Mouse (Mus musculus) stomach, embryonic 16.5 days (tissue): ENCODE measurements around the gene Mdc1. TPM values are rescaled to one million over a fixed set of nuclear protein-coding genes. Genes with fewer than 3 reads are reported as not detected.

ENCODE experiments used
- ATAC-seq: fragments of 200-750 bp; cut with Nextera tagmentation; 2 replicates; pipeline ENCODE4 v1.8.0; 2017; ENCODE audit warnings: moderate number of reproducible peaks, moderate TSS enrichment; ENCODE audit not compliant: insufficient read depth, low FRiP score
- H3K27ac ChIP-seq: fragments of 300-500 bp; sonication (generic); 2 replicates; pipeline ENCODE4 v1.5.1; 2014; ENCODE audit warnings: low read length
- H3K27me3 ChIP-seq: fragments of 300-500 bp; sonication (generic); 2 replicates; pipeline ENCODE4 v1.6.1; 2014; ENCODE audit warnings: low read length, control low read depth, mixed read lengths; ENCODE audit not compliant: control insufficient read depth, insufficient read depth
- H3K36me3 ChIP-seq: fragments of 300-500 bp; sonication (generic); 2 replicates; pipeline ENCODE4 v1.6.1; 2014; ENCODE audit warnings: low read length; ENCODE audit not compliant: control insufficient read depth, insufficient read depth
- H3K4me1 ChIP-seq: fragments of 300-500 bp; sonication (generic); 2 replicates; pipeline ENCODE4 v1.6.1; 2014; ENCODE audit warnings: low read length, control low read depth, mixed read lengths; ENCODE audit not compliant: control insufficient read depth, insufficient read depth
- H3K4me2 ChIP-seq: fragments of 300-500 bp; sonication (generic); 2 replicates; pipeline ENCODE4 v1.6.1; 2014; ENCODE audit warnings: low read depth, low read length, mixed read lengths
- H3K4me3 ChIP-seq: fragments of 300-500 bp; sonication (generic); replicated peaks from 2 replicates; pipeline ENCODE4 v1.5.1; 2014; ENCODE audit warnings: mild to moderate bottlenecking, low read length
- H3K9ac ChIP-seq: fragments of 300-500 bp; sonication (generic); 2 replicates; pipeline ENCODE4 v1.6.1; 2014; ENCODE audit warnings: low read length
- H3K9me3 ChIP-seq: fragments of 300-500 bp; sonication (generic); replicated peaks from 2 replicates; pipeline ENCODE4 v1.6.1; 2016; ENCODE audit warnings: low read length, control low read depth; ENCODE audit not compliant: control insufficient read depth
- WGBS: fragments of 180-500 bp; shearing (Covaris S2); extraction: QIAGEN DNeasy Blood & Tissue Kit; methylation state at CpG from one replicate; pipeline ENCODE4 v1.1.7; 2014; 5-methylcytosine and 5-hydroxymethylcytosine counted together
- microRNA-seq: library from miRNA; unstranded; fragments of <30 nt; microRNA quantifications from one replicate; pipeline ENCODE4, GENCODE M21; 2016
- polyA plus RNA-seq: library from polyadenylated mRNA; unstranded; fragments of >200 nt; fragmentation: Nextera tagmentation; extraction: Ambion mirVana; gene quantifications from 2 replicates; pipeline ENCODE4 v1.2.1, GENCODE M21; 2015

Mdc1 gene
- polyA plus RNA-seq, 1 experiment from 2014 or later, result 16.2 TPM

DNA sequence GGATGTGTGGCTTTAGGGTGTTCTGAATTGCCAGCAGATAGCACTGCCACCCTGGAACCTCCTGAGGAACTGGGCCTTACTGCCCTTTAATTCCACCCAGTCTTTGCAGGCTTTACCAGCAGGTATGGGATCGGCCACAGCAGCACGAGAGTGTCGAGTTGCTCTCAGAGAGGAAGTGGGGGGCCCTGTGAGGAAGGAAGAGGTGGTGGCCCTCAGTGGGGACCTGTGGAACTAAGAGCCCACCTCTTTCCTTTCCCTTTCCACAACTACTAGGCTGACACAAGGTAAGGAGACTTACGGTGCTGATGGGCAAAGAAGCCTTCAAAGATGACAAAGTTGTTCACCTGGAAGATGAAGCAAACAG lies 62.7 kb downstream of the Mdc1 start:
- Histone ChIP-seq H3K9ac (no peak overlapping the region), H3K27me3 (no peaks in the 10 kb centered on the region), H3K4me1 (peaks cover 5% of the 10 kb centered on the region), H3K36me3 (0 out of 2 replicates have a peak, but pooled peaks cover 11% of the 10 kb centered on the region), H3K4me3 (no peak overlapping the region), H3K9me3 (no peaks in the 10 kb centered on the region), H3K27ac (no peak overlapping the region), H3K4me2 (no peak overlapping the region)
- ATAC-seq, result no peak
- 78% methylated on average over 4 of the region's 4 CpGs for WGBS

DNA sequence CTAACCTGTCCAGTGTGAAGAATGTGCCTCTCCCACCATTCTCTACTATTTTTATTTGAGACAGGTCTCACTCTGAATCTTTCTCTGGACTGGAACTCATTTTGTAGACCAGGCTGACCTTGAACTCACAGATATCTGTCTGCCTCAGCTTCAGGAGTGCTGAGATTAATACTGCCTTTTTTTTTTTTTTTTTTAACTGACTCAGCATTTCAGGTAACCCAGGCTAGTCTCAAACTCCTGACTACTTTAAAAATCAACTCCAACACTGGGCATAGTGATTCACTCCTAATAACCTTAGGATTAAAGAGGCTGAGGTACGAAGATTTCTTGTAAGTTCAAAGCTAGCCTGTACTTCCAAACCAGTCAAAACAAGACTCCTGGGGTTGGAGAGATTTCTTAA lies 64.3 kb downstream of the Mdc1 start:
- Histone ChIP-seq H3K27ac (no peak overlapping the region), H3K4me2 (no peak overlapping the region), H3K36me3 (0 out of 2 replicates have a peak, but pooled peaks cover 11% of the 10 kb centered on the region), H3K4me1 (peaks cover 12% of the 10 kb centered on the region), H3K9ac (no peak overlapping the region), H3K9me3 (no peaks in the 10 kb centered on the region), H3K27me3 (no peaks in the 10 kb centered on the region), H3K4me3 (no peak overlapping the region)
- no peak for ATAC-seq
- 95% methylated on average over 1 of the region's 1 CpGs for WGBS

DNA sequence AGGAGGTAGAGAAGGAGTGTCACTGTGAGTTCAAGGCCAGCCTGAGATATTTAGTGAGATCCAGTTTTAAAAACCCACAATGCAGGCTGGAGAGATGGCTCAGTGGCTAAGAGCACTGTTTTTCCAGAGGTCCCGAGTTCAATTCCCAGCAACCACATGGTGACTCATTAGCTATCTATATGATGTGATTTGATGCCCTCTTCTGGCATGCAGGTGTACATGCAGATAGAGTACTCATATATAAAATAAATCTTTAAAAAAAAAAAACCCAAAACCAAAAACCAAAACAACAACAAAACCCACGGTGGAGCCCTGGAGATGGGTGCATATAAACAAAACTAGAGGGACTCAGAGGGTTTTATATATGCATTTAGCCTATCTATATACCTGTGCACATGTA lies 66.3 kb downstream of the Mdc1 start:
- WGBS, result 79% methylated on average over 2 of the region's 2 CpGs
- H3K27ac ChIP-seq, result no peak overlapping the region
- H3K9me3 ChIP-seq, result no peaks in the 10 kb centered on the region
- H3K9ac ChIP-seq, result no peak overlapping the region
- no peak overlapping the region for H3K4me2 ChIP-seq
- H3K36me3 ChIP-seq, result 0 out of 2 replicates have a peak, but pooled peaks cover 16% of the 10 kb centered on the region
- no peak for ATAC-seq
- no peaks in the 10 kb centered on the region for H3K27me3 ChIP-seq
- no peak overlapping the region for H3K4me3 ChIP-seq
- H3K4me1 ChIP-seq, result peaks cover 12% of the 10 kb centered on the region

Small RNA genes lying within 50 kb of the gene (microRNA-seq; reads per million reads assigned to microRNA genes)
- not detected for gene Gm28033

Other genes with a start within 250 kb of the Mdc1 start
- gene Sfta2, start 240.0 kb upstream of the Mdc1 start, polyA plus RNA-seq, result 10.2 and 14.0 TPM in 2 replicates
- 2.9 and 4.5 TPM in 2 replicates for gene Gm9573, start 214.9 kb upstream of the Mdc1 start, polyA plus RNA-seq
- gene Mucl3, start 197.8 kb upstream of the Mdc1 start, polyA plus RNA-seq, result 71.0 and 145 TPM in 2 replicates
- 17.2 and 17.4 TPM in 2 replicates for gene Vars2, start 173.9 kb upstream of the Mdc1 start, polyA plus RNA-seq
- 38.6 and 41.5 TPM in 2 replicates for gene Gtf2h4, start 167.8 kb upstream of the Mdc1 start, polyA plus RNA-seq
- gene Ddr1, start 136.9 kb upstream of the Mdc1 start, polyA plus RNA-seq, result 81.5 and 86.5 TPM in 2 replicates
- 22.1 and 24.4 TPM in 2 replicates for gene Ier3, start 19.8 kb upstream of the Mdc1 start, polyA plus RNA-seq
- gene Flot1, start 18.3 kb upstream of the Mdc1 start, polyA plus RNA-seq, result 55.8 and 58.2 TPM in 2 replicates
- gene Tubb5, start 3.2 kb upstream of the Mdc1 start, polyA plus RNA-seq, result 649 and 665 TPM in 2 replicates
- gene Nrm, start 19.8 kb downstream of the Mdc1 start, polyA plus RNA-seq, result 48.9 and 51.5 TPM in 2 replicates
- 20.1 and 20.2 TPM in 2 replicates for gene Ppp1r18, start 24.1 kb downstream of the Mdc1 start, polyA plus RNA-seq
- gene Dhx16, start 38.3 kb downstream of the Mdc1 start, polyA plus RNA-seq, result 33.8 and 44.1 TPM in 2 replicates
- gene 2310061I04Rik, start 55.9 kb downstream of the Mdc1 start, polyA plus RNA-seq, result 19.1 and 22.9 TPM in 2 replicates
- gene Atat1, start 68.6 kb downstream of the Mdc1 start, polyA plus RNA-seq, result 50.8 and 51.9 TPM in 2 replicates
- 83.2 and 87.3 TPM in 2 replicates for gene Mrps18b, start 74.9 kb downstream of the Mdc1 start, polyA plus RNA-seq
- gene Ppp1r10, start 74.9 kb downstream of the Mdc1 start, polyA plus RNA-seq, result 33.1 and 34.3 TPM in 2 replicates
- gene Abcf1, start 128.2 kb downstream of the Mdc1 start, polyA plus RNA-seq, result 87.7 and 88.9 TPM in 2 replicates
- 42.7 and 45.0 TPM in 2 replicates for gene Gnl1, start 138.3 kb downstream of the Mdc1 start, polyA plus RNA-seq
- 23.4 and 25.6 TPM in 2 replicates for gene Prr3, start 138.7 kb downstream of the Mdc1 start, polyA plus RNA-seq
- gene H2-T24, start 179.0 kb downstream of the Mdc1 start, polyA plus RNA-seq, result 2.7 TPM in 2 replicates
- 16.9 and 17.5 TPM in 2 replicates for gene H2-T23, start 191.3 kb downstream of the Mdc1 start, polyA plus RNA-seq
- 19.9 and 23.5 TPM in 2 replicates for gene H2-T22, start 201.2 kb downstream of the Mdc1 start, polyA plus RNA-seq
- gene Gm6034, start 201.4 kb downstream of the Mdc1 start, polyA plus RNA-seq, result 0.15 TPM in 1 of 2 replicates, not detected in the other
- 0.85 and 0.89 TPM in 2 replicates for gene Gm11127, start 216.9 kb downstream of the Mdc1 start, polyA plus RNA-seq